Mouse (Mus musculus): Measurements from ENCODE around the gene Bend4.
A peak's percentile ranks its signal among the peaks of the same experiment; 100 is the strongest.

Bend4 gene

DNA sequence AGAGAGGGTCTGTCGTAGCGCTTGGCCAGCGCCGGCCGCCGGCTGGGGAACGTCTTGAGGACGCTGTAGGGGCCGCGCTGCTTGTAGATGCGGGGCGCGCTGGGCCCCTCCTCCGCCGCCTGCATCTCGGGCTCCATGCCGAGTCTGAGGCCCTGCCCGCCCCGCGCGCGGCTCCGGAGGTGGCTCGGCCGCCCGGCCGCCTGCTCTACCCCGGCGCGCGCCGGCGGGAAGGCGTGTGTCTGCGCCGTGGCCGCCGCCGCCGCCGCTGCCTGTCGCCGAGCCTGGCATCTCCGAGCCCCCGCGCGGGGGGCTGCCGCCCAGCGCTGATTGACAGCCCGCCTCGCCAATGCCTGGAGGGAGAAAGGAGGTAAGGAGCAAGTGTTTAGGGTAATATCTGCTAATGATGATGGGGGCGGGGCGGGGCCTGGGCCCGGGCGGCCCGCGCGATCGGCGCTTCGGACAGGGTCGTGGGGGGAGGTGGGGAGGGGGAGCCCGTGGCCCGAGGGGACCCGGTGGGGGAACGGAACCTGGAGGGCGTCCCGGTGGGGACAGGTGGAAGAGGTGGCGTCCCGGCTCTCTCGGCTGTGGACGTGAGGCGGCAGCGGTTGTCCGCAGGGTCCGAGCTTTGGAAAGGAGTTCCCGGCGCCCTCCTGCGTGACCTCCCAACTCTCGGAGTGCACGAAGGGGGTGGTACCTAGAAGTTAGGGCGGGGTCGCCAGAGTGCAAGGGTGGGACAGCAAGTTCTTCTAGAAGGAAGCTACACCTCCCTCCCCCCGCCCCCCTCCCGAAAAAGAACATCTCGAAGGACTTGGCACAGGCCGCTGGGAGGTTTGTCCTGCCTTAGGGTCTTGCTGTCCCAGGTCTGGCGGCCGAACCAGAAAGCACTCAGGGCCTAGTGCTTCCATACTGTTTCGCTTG, at the start of gene Bend4:
TSS of gene Bend4 (minus strand) at position 868 of the 918 bp plus-strand sequence.
- DNase-seq (ENCODE audit: low spot score in 2 of 2): peak; percentile 67 to 71

DNA sequence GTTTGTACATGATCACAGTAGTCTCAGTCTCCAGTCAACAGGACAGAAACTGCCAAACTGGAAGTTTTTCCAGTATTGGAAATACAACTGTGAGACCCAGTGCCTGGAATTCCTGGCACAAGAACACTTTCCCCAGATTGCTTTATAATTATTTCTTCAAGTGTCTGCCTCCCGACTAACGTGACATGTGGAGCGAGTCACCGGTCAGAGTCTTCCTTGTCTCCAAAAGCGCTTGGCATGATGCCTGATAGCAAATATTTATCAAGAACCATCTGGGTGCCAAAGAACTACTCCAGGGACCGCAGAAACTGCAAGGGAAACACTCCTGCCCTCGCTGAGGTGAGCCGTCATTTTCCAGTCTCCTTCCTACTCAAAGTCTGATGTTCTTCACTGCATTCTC, 45.6 kb upstream of the Bend4 start:
- no peak for DNase-seq (ENCODE audit: low spot score in 2 of 2)

GRCm38 (mm10) chr5:67473094-67473493, 45.0 kb upstream of the Bend4 start:
- DNase-seq (ENCODE audit: low spot score in 2 of 2): no peak

DNA sequence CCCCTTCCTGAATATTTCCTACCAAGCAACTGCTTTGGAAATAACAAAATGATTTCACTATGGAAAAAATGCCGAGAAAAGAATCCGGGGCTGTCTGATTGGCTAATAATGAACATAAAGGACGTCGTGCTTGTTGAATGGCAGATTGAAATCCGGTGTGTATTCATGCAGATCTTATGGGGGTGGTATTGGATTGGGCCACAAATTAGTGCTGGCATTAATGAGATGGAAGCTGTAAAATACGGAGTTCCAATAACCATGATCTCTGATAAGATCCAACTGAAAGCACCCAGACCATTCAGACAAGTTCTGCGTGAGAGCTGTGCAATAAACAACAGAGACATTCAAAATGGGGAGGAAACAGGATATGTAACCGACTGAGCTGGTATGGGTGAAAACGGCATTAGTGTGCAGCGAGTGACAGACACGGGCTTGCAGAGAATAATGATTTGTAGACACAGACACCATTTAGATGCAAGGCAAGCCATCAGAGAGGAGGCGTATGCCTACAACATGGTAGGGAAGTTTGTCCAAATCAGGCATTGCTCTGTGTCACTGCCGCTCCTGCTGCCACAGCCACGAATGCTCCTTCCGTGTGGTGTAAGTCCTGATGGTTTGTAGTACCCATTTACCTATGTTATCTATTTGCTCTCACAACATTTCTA, 38.9 kb upstream of the Bend4 start:
- DNase-seq (ENCODE audit: low spot score in 2 of 2): peak in 1 of 2 experiments; percentile 7

GRCm38 (mm10) chr5:67464899-67465298, 36.8 kb upstream of the Bend4 start:
- no peak for DNase-seq (ENCODE audit: low spot score in 2 of 2)

DNA sequence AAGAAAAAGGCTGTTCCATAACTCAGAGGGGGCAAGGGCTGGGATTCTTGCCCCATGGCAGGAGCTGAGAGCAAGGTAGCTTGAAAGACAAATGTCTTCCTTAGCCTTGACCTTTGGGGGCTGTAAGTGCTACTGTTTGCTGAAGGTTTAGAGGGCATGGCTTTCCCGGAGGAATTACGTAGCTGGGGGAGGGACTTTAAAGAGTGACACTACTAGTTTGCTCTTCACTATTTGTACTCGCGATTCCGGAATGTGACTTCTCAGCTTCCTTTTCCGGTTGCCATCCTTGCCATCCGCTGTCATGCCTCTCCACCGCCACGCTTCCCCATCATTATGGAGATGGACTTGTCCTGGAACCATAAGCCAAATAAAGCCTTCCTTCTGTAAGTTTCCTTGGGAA, 35.5 kb upstream of the Bend4 start:
- DNase-seq (ENCODE audit: low spot score in 2 of 2): no peak

DNA sequence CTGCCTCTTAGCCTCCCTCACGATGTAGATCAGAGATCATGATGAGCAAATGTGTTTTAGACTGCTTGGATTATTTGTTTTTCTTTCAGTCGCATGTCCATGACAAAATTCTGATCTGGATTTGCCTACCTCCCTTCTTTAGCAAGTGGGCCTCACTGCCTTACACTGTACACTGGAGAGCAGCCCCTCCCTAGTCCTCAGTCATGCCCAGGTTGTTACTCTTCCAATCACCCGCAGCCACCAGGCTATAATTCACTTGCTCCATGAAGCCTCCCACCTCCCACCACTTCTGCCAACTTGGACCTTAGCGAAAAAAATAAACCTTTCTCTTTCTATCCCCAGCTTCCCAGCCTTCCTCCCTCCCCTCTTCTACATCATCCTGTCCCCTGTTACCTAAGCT, 34.2 kb upstream of the Bend4 start:
- DNase-seq (ENCODE audit: low spot score in 2 of 2): no peak

GRCm38 (mm10) chr5:67456841-67457240, 28.7 kb upstream of the Bend4 start:
- no peak for DNase-seq (ENCODE audit: low spot score in 2 of 2)

DNA sequence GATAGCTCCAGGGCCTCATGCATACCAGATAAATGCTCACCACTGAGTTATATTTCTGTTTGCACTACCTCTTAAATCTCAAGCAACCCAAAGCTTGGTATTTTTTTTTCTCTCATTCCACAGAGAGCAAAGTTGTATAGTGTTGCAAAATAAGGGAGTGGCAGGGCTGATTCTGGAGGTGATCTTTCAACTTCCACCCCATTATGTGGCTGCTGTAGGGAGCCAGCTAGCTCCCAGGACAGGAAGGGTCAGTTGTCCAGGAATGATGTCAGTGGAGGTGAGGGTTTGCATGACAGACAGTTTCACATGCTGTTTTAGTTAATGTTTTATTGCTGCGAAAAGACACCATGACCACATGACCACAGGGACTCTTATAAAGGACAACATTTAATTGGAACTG, 26.2 kb upstream of the Bend4 start:
- no peak for DNase-seq (ENCODE audit: low spot score in 2 of 2)

- no peak for DNase-seq (ENCODE audit: low spot score in 2 of 2)
These were observed 22.0 kb upstream of the Bend4 start for GRCm38 (mm10) chr5:67449957-67450630.

GRCm38 (mm10) chr5:67446526-67446925, 18.4 kb upstream of the Bend4 start:
- peak in 1 of 2 experiments; percentile 28 for DNase-seq (ENCODE audit: low spot score in 2 of 2)

GRCm38 (mm10) chr5:67444217-67445050, 16.3 kb upstream of the Bend4 start:
- no peak for DNase-seq (ENCODE audit: low spot score in 2 of 2)

- DNase-seq (ENCODE audit: low spot score in 2 of 2): no peak
These were observed 14.8 kb upstream of the Bend4 start for GRCm38 (mm10) chr5:67442813-67443450.

GRCm38 (mm10) chr5:67440563-67440962, 12.5 kb upstream of the Bend4 start:
- peak; percentile 32 to 62 for DNase-seq (ENCODE audit: low spot score in 2 of 2)

DNA sequence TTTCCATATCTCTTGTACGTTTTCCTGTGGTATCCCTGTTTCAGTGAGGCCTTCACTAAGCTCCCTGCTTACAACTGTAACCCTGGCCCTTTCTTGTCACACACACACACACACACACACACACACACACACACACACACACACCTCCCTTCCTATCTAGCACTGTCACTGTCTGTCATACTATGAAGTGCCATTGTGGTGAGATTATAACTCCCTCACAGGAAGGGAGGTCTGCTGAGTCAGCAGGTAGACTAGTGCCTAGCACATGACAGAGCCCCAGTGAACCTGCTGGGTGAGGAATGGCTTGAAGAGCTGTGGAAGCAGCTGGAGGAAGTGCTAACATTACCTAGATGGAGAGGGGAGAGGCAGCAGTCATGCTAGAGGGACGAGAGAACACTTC, 9.3 kb upstream of the Bend4 start:
- DNase-seq (ENCODE audit: low spot score in 2 of 2): no peak

DNA sequence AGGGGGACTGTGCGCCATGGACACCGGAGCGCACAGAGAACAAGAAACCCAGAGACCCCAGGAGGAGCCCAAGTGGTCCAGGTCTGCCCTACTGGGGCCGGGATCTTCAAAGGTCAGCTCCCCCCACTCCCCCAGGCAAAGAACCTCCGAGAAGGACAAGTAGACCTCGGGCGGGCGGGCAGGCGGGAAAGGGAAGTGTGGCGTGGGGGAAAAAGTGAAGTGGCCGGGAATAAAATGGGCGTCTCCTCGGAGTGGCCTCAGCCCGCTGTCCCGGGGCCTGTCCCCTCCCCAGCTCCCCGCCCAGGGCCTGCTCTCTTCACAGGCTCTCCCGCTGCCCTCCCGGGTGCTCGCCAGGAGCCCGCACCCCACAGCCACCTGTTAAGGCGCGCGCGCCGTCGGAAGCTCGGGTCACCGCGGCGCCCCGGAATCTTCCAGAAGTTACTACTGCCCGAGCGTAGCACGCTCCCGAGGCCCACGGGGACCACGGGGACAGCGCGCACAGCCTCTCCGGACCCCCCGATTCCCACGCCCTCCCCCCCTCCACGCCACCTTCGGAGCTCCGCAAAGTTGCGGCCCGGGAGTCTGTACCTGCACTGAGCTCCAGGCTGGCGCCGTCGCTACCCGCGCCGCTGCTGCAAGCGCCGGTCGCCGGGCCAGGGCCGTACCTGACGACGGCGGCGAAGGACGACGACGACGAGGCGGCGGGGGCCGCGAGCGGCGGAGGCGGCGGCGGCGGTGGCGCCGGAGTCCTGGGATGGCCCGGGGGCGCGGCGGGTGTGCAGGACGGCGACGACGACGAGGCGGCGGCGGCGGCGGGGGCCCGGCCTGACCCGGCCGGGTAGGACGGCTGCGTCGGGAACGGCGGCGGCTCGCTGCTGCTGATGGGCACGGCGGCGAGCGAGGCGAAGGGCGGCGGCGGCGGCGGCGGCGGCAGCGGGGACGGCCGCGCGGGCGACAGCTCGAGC, 1.4 kb downstream of the Bend4 start:
- no peak for DNase-seq (ENCODE audit: low spot score in 2 of 2)

DNA sequence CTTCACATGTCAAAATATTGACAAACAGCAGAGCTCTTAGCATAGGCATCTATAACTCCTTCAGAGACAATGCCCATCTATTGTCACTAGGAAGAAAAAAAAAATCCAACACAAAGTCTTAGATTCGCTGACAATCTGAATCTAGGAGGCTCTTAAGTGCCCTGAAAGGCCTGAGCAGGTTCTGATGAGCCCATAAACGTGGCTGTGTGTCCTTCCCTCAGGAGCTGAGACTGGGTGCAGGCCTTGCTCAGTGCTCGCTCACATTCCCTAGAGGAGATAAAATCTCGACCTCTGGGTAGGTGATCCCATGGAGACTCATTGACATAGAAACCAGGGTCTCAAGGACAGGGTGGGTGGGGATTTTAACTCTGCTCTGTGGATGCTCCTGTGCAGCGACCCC, 2.1 kb downstream of the Bend4 start:
- DNase-seq (ENCODE audit: low spot score in 2 of 2): no peak

GRCm38 (mm10) chr5:67424636-67425035, 3.5 kb downstream of the Bend4 start:
- no peak for DNase-seq (ENCODE audit: low spot score in 2 of 2)

DNA sequence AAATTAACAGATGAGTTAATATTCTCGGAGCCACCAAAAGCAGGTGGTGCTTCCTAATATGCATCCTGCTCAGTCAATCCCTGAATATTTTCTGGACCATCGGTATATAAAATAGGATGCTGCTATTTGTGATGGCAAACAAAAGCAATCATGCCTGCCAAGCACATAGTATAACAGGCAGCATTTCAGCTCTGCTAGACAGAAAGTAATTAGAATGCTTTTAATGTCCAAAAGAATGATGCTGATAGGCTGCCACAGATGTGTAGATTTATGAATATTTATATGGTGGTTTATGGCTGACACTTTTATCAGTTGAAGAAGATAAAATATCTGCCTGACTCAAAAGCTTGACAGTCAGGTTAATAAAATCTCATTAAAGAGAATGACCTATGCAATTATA, 4.1 kb downstream of the Bend4 start:
- no peak for DNase-seq (ENCODE audit: low spot score in 2 of 2)

GRCm38 (mm10) chr5:67423326-67423725, 4.8 kb downstream of the Bend4 start:
- no peak for DNase-seq (ENCODE audit: low spot score in 2 of 2)
